Mouse (Mus musculus) MEL-GATA-1-ER (cell line): ENCODE data around the gene Gm9833.

Experiments
- DNase-seq: peaks from one replicate; pipeline ENCODE4 v3.0.0-alpha.2; 2012; ENCODE audit warnings: low read depth; ENCODE audit errors: extremely low read depth

Gm9833 gene

DNA sequence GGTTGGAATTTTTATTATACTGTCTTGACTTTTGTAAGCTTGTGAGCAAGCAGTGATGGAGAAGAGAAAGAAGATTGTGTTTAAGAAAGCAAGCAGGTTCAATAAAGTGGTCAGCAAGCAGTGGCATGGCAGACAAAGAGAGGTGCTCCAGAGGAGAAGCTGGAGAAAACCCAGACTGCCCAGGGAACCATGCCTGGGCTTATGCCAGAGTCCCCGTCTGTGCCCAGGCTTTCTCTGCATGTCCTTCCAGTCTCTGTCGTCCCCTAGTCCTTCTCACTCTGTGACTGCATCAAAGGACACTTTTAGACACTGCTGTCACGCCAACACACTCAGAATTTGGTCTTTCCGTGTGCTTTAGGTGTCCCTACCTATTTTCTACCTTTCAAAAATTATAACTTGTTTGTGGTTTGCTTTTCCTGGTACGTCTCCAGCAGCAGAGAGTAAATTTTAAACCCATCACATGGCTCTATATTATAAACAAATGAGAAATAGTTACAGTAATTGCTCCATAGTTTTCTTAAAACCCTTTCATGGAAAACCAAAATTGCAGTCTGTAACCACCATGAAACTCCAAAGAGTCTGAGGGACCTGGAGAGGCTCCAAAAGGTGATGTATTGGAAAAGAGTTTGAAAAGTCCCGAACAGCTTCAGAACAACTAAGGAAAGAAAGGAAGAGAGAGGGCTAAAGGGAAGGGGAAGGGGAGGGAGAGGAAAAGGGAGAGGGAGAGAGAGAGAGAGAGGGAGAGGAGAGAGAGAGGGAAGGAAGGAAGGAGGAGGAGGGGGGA, 34.2 kb downstream of the Gm9833 start:
- DNase-seq, result no peak

DNA sequence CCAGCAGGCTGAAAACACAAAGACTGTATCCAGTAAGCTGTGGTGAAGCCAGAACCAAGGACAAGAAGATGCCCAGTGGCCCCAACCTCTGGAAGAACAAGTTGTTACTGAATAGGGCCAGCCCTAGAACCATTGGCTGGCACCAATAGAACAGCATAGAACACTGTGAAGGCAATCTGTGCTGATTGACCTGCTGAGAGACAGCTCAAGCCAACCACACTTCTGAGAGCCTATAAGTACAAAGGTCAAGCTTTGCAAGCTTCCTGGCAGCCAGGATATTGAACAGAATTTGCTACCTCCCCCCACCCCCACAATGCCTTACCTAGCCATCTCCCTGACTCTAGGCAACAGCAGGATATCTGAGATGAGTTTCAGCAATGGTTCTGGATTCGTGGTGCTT, 35.7 kb downstream of the Gm9833 start:
- DNase-seq, result no peak

DNA sequence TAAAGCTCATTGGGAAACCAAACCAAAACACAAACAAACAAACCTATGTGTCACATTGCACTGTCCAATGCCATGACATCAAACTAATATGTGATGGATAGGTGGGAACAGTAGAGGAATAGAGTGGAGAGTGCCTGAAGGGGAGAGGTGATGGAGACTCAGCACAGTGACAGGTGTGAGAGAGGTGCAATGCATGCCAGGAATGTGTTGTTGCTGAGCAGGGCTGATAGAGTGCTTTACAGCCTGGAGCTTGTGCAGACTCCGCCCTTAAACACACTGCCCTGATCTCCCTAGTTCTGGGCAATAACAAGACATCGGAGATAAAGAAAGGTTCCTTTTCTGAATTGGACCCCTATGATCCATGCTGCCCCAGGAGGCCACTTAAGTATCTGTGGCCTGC, 36.2 kb downstream of the Gm9833 start:
- no peak for DNase-seq

DNA sequence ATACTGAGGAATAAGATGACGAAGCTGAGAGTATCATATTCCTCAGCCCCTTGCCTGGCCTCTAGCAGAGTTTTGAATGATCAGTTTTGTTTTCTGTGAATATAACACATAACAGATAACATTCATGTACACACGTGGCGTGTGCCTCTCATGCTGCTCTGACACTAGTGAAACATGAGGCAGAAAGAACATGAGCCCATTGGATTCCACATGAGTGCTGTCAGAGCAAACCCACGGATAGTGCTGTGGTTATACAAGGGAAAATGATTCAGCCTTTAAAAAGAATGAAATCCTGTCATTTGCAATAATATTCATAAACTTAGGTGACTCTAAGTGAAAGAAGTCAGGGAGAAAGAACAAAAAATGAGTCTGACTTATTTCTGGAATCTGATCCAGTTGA, 37.4 kb downstream of the Gm9833 start:
- DNase-seq, result no peak

DNA sequence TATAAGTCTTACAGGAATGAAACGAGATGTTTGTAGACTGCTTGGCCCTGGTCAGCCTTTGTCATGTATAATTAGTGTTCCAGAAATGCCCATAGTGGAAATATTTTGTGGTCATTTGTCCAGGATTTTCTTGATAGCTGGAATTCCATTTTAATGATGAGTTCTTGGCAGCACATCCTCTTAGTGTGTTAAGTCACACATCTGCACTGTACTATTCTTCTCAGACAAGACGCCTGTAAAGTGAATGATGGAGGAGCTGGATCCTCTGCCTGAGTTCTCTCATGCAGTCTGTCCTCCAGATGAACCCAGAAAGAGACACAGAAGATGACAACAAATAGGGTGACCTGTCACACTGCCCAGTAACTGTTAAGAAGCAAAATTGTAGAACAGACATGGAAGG, 38.1 kb downstream of the Gm9833 start:
- DNase-seq, result no peak

DNA sequence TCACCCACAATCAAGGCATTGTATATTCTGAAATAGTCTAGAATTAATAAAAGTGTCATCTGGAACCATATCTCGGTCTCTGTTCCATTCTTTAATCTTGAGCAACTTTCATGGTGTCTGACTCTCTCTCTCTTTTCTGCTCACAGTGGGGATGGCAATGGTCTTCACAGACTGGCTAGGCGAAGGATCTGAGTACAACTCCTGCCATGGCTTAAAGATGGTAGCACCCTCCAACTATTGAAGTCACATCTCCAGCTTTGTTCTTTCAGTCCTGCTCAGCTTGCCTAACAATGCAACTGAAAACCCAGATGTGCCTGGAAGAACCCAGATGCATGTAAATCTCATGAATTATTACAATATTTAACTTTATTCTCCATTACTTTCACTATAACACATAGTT, 38.6 kb downstream of the Gm9833 start:
- DNase-seq, result no peak

DNA sequence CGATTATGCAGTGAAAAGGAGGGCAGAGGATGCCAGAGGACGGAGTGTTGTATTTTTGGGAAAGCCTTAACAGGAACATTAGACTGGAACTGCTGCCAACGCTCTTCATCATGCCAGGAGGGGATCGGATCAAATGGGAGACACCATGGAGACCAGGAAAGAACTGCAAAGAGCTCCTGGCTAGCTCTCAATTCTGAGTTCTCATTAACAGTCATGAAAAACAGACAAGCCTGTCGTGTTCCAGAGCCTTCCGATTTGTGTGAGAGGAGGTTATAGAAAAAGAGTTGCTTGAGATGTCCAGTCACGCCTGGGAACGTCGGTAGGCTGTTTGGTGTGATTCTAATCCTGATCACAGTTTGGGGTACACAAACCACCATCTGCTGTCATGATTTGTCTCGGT, 39.0 kb downstream of the Gm9833 start:
- no peak for DNase-seq

DNA sequence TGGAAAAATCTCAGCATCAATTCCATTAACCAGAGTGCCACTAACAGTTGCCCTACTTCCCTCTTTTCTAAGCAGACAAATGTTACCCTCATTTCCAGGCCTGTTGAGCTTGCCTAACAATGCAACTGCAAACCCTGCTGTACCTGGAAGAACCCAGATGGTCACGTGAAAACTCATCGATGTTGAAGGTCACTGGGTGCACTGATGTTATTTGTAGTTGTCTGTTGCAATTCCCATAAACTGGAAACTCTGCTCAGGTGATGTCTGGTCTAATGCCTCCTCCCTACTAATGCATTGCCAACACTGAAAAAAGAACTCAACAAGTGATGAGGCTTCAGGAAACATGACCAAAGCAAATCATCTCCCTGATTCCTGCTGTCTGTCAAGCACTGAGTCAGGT, 39.6 kb downstream of the Gm9833 start:
- no peak for DNase-seq
